Mouse (Mus musculus) ES-Bruce4 (cell line): ENCODE measurements around the gene Ttc33.

Source experiments
- CTCF ChIP-seq: IDR thresholded peaks from one replicate; pipeline ENCODE4 v1.8.1; 2011; ENCODE audit warnings: low read depth, low read length
- EP300 ChIP-seq: IDR thresholded peaks from 2 replicates; pipeline ENCODE4 v1.6.1; 2011; ENCODE audit warnings: low read depth, low read length; ENCODE audit not compliant: insufficient read depth
- POLR2A ChIP-seq: IDR thresholded peaks from one replicate; pipeline ENCODE4 v1.8.1; 2011; ENCODE audit warnings: low read length; ENCODE audit not compliant: insufficient read depth

DNA sequence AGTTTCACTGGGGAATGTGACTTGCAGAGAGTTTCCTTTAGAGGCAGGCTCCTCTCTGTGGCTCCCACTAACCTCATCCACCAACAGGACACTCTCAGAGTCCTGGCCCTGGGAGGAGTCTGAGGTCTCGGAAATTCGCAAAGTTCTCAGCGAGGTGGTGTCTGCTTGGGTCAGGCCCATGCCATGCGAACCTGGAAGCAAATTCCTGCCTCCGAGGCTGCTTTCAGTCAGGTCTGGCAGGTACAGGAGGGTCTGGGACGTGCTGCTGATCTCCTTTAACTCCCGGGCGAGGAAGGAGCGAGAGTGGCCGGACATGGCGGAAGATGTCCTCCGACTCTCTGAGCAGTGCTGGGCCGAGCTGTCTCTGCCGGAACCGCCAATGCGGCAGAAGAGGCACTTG is 49.3 kb downstream of the Ttc33 start:
- no peak for TF ChIP-seq POLR2A
- TF ChIP-seq CTCF: no peak
- TF ChIP-seq EP300: no peak
